Mouse (Mus musculus): ENCODE data around the gene Hoxd9.

DNA sequence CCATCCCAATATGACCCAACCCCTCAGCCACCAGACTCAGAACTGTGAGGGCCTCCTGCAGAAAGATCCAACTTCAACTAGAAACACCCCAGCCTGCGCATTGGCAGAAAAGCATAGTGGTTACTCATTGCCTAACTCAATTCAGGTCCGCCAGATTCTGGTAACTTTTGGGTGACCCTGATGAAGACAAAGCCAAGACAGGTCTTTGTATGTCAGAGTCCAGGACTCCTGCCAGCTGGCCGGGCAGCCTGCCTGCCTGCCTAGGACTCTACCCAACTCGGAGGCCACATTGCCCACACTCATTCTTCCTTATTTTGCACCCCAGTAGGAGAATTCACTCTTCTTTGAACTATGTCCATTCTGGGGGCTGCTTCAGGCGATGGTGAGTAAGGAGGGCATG lies 29.0 kb downstream of the Hoxd9 start, which contains the start of gene Gm28230:
- TF ChIP-seq POLR2A (IDR thresholded peaks at IDR 0.05; ENCODE audit: low read depth, low read length) (no peak), CTCF (IDR thresholded peaks at IDR 0.05; ENCODE audit: borderline replicate concordance, insufficient read depth, low read length) (no peak)

Measured in embryonic fibroblast, embryonic 13.5 days (primary cell).